Mouse (Mus musculus) hindbrain, postnatal 0 days (tissue): ENCODE data around the gene Mre11a. TPM values are rescaled to one million over a fixed set of nuclear protein-coding genes. Genes with fewer than 3 reads are reported as not detected.

Source experiments
- ATAC-seq: fragments of 200-750 bp; cut with Nextera tagmentation; 2 replicates; pipeline ENCODE4 v1.8.0; 2017; ENCODE audit warnings: mild to moderate bottlenecking, moderate TSS enrichment, moderate library complexity
- DNase-seq: peaks from one replicate; pipeline ENCODE4 v3.0.0-alpha.2; 2015; ENCODE audit warnings: low spot score
- H3K27ac ChIP-seq: fragments of 300-500 bp; sonication (generic); 2 replicates; pipeline ENCODE4 v1.5.1; 2014; ENCODE audit warnings: mild to moderate bottlenecking
- H3K27me3 ChIP-seq: fragments of 300-500 bp; sonication (generic); 2 replicates; pipeline ENCODE4 v1.6.1; 2014; ENCODE audit warnings: low read length, mixed read lengths; ENCODE audit not compliant: insufficient read depth
- H3K36me3 ChIP-seq: fragments of 300-500 bp; sonication (generic); 2 replicates; pipeline ENCODE4 v1.6.1; 2014; ENCODE audit warnings: low read length, mixed read lengths; ENCODE audit not compliant: insufficient read depth
- H3K4me1 ChIP-seq: fragments of 300-500 bp; sonication (generic); 2 replicates; pipeline ENCODE4 v1.6.1; 2014; ENCODE audit warnings: antibody characterized with exemption, low read length, mixed read lengths; ENCODE audit not compliant: insufficient read depth
- H3K4me2 ChIP-seq: fragments of 300-500 bp; sonication (generic); 2 replicates; pipeline ENCODE4 v1.6.1; 2014; ENCODE audit warnings: low read depth, mild to moderate bottlenecking, low read length, moderate library complexity, mixed read lengths
- H3K4me3 ChIP-seq: fragments of 300-500 bp; sonication (generic); 2 replicates; pipeline ENCODE4 v1.5.1; 2014; ENCODE audit warnings: low read length
- H3K9ac ChIP-seq: fragments of 300-500 bp; sonication (generic); replicated peaks from 2 replicates; pipeline ENCODE4 v1.6.1; 2014; ENCODE audit warnings: mild to moderate bottlenecking, low read length, moderate library complexity, mixed read lengths
- H3K9me3 ChIP-seq: fragments of 300-500 bp; sonication (generic); 2 replicates; pipeline ENCODE4 v1.6.1; 2016; ENCODE audit warnings: low read length, mixed read lengths
- CTCF ChIP-seq: IDR thresholded peaks from 2 replicates; pipeline ENCODE4 v1.5.1; 2016; ENCODE audit warnings: antibody characterized with exemption, control low read depth, low read depth
- WGBS: fragments of 180-500 bp; shearing (Covaris S2); extraction: QIAGEN DNeasy Blood & Tissue Kit; methylation state at CpG from one replicate; pipeline ENCODE4 v1.1.7; 2014; 5-methylcytosine and 5-hydroxymethylcytosine counted together
- polyA plus RNA-seq: library from polyadenylated mRNA; unstranded; fragments of >200 nt; fragmentation: Nextera tagmentation; extraction: Ambion mirVana; gene quantifications from 2 replicates; pipeline ENCODE4 v1.2.1, GENCODE M21; 2015
- total RNA-seq: library from RNA; depleted of rRNA; stranded (reverse); fragments of >200 nt; gene quantifications from 2 replicates; pipeline ENCODE4 v1.2.3, GENCODE M21; 2014

The Mre11a gene
- total and polyA plus RNA-seq, 2 experiments from 2014 or later: 6.1 to 8.9 TPM

DNA sequence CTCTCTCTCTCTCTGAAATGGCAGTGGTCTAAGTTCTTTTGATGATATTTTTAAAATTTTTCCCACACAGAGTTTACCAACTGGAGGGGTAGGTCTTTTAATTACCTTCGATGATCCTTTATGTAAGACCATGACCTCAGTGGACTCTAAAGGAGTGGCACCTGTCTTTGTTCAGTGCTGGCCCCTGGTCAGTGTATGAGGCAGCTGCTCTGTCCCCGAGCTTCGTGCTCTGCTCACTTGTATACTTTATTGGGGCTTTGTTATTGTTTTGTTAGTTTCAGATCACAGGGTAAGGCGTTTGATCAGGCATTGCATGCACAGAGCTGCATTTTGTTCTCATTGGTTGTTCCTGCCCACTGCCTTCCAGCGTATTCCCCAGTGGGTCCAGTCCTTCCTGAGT is 55.5 kb downstream of the Mre11a start:
- peaks cover under 1% of the 10 kb centered on the region; the same call in 1 of the 2 replicates for H3K36me3 ChIP-seq
- H3K27me3 ChIP-seq: no peaks in the 10 kb centered on the region
- TF ChIP-seq CTCF: no peak
- H3K4me3 ChIP-seq: no peak overlapping the region
- ATAC-seq: no peak
- no peak overlapping the region for H3K27ac ChIP-seq
- 77% methylated on average over 5 of the region's 5 CpGs for WGBS
- H3K9me3 ChIP-seq: no peaks in the 10 kb centered on the region
- H3K4me1 ChIP-seq: no peaks in the 10 kb centered on the region
- no peak overlapping the region for H3K4me2 ChIP-seq
- no peak overlapping the region for H3K9ac ChIP-seq
- no peak for DNase-seq

DNA sequence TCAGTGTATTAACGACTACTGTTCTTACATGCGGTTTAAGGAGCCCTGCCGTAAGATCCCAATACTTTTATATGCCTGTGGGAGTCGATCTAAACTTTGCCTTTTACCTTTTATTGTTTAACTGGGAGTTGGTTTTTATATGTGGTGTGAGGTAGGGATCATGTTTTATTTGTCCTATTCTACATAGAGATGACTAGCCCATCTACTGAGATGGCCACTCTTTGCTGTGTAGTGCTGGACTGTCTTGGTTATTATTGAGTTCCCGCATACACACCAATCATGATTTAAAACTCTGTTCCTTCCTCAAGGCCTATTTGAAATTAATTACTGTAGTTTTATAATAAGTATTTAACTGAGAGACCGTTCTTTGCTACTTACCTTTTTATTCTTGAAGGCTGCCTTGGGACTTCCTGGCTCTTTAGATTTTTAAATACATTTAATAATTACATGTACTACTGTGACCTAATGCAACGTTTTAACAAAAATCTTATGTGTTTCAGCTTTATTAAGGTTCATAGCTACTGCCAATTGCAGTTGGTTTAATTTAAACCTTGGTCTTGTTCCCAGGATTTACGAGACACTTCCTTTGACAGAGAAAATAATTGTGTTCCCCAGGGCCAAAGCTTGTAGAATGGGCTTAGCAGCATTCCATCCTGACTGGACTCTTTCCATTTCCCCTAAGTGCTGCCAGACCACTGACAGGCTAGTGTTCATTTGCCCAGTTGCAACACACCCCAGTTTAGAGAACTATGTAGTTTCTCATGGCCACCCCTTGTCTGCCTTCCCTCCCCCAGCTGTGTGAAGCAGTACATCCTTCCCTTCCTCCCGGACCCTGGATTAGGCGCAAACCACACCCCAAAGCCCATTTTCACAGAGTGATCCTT is 57.7 kb downstream of the Mre11a start:
- Histone ChIP-seq H3K4me2 (no peak overlapping the region), H3K27me3 (no peaks in the 10 kb centered on the region), H3K9ac (no peak overlapping the region), H3K36me3 (no peaks in the 10 kb centered on the region), H3K27ac (no peak overlapping the region), H3K9me3 (no peaks in the 10 kb centered on the region), H3K4me1 (no peaks in the 10 kb centered on the region), H3K4me3 (no peak overlapping the region)
- no peak for TF ChIP-seq CTCF
- WGBS: 68% methylated on average over 10 of the region's 10 CpGs
- ATAC-seq: peak; percentile 50; the same call in 1 of the 2 replicates
- DNase-seq: peak; percentile 48

DNA sequence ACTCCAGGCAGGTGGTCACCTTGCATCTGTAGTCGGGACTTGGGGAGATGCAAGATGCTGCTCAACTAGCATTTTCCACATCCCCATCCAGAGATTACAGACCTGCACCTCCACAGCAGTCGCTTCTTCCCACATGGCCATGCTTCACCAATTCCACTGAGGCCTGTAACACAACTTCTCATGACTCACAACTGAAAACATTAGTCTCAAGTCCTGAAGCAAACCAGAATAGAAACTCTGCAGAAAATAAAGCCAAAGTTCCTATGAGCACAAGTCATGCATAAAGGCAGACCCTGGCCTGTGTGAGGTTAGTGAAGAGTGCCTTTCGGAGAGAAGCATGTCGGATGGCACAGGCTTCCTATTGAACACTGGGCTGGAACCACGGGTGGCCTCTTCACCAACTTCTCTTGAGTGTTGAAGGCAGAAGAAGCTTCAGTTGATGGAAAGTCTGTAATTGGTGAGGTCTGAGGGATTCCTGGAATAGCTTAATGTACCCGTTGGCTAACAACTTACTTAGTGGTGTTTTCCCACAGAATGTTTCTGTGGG is 58.9 kb downstream of the Mre11a start:
- H3K36me3 ChIP-seq: no peaks in the 10 kb centered on the region
- no peaks in the 10 kb centered on the region for H3K27me3 ChIP-seq
- ATAC-seq: no peak
- whole genome bisulfite sequencing: 96% methylated on average over 6 of the region's 6 CpGs
- no peak overlapping the region for H3K4me3 ChIP-seq
- H3K9me3 ChIP-seq: no peaks in the 10 kb centered on the region
- H3K9ac ChIP-seq: no peak overlapping the region
- no peak for TF ChIP-seq CTCF
- H3K4me1 ChIP-seq: no peaks in the 10 kb centered on the region
- H3K4me2 ChIP-seq: no peak overlapping the region
- H3K27ac ChIP-seq: no peak overlapping the region
- DNase-seq: no peak

DNA sequence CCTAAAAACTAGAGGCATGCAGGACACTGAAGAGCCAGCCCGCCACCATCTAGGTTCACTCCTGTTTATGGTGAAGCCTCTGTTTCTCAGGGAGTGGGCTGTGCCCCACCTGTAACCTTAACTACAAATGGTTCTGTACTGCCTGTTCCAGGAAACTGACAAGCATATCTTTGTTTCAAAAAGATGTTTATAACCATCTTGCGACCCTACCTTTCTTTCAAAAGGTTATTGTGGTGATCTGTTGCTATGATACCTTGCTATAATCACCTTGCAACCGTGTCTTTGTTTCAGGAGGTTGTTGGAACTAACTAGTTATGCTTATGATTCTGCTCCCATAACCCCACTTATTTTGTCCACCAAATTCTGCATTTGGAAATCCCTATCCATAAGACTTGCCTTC is 59.4 kb downstream of the Mre11a start:
- no peak for TF ChIP-seq CTCF
- H3K4me3 ChIP-seq: no peak overlapping the region
- no peak overlapping the region for H3K9ac ChIP-seq
- no peaks in the 10 kb centered on the region for H3K4me1 ChIP-seq
- H3K27me3 ChIP-seq: no peaks in the 10 kb centered on the region
- H3K27ac ChIP-seq: no peak overlapping the region
- H3K36me3 ChIP-seq: no peaks in the 10 kb centered on the region
- 92% methylated on average over 3 of the region's 3 CpGs for WGBS
- no peak overlapping the region for H3K4me2 ChIP-seq
- DNase-seq (no peak), ATAC-seq (no peak)
- H3K9me3 ChIP-seq: no peaks in the 10 kb centered on the region

DNA sequence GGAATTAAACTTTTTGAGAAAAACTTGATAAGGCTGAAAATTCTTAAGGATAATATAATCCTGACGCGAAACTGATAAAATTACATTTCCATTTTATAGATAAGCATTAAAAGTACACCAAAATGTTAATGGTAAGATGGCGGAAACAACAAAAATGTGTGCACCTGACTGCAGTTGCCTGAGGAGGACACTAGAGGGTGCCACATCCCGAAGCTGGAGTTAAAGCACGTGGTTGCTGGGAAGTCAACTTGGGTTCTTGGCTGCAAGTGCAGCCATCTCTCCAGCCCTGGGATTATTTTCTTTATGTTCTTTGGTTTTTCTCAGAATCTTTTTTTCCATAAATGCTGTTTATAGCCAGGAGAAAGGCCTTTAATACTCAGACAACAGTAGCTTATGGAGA is 62.0 kb downstream of the Mre11a start:
- Histone ChIP-seq H3K36me3 (no peaks in the 10 kb centered on the region), H3K4me1 (no peaks in the 10 kb centered on the region), H3K9me3 (no peaks in the 10 kb centered on the region), H3K27ac (no peak overlapping the region), H3K27me3 (no peaks in the 10 kb centered on the region), H3K9ac (no peak overlapping the region), H3K4me3 (no peak overlapping the region), H3K4me2 (no peak overlapping the region)
- ATAC-seq: no peak
- 58% methylated on average over 5 of the region's 5 CpGs for WGBS
- TF ChIP-seq CTCF: peak; percentile 57
- no peak for DNase-seq

DNA sequence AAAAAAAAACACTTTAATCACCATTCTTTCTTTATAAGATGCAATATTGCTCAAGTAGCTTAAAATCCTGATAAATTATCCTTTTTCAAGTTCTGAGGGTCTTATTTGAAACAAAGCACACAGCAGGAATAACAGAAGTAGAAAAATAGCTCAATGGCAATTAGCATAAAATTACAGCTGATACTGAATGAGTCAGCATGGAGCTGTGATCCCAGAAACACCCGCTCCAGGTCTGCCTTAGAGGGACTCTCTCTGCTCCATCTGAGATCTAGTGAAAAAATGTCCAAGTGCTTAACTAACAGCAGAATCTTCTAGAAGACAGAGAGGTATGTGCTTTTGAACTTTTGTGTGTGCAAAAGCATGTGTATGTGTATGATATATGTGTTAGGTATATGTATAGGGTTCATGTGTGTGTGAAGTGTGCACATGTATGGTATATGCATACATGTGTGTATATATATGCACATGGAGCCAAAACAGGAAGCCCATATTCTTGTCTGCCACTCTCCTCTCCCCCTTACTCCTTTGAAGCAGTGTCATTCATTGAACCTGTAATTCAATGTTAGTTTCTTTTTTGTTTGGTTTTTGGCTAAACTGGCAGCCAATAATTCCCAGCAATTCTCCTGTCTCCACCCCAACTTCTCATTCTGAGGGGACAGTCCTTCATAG is 63.9 kb downstream of the Mre11a start:
- Histone ChIP-seq H3K27me3 (no peaks in the 10 kb centered on the region), H3K4me3 (no peak overlapping the region), H3K9me3 (no peaks in the 10 kb centered on the region), H3K9ac (no peak overlapping the region), H3K27ac (no peak overlapping the region), H3K4me1 (no peaks in the 10 kb centered on the region), H3K36me3 (no peaks in the 10 kb centered on the region), H3K4me2 (no peak overlapping the region)
- WGBS: 48% methylated on average over 1 of the region's 1 CpGs
- TF ChIP-seq CTCF: no peak
- no peak for ATAC-seq
- DNase-seq: no peak

DNA sequence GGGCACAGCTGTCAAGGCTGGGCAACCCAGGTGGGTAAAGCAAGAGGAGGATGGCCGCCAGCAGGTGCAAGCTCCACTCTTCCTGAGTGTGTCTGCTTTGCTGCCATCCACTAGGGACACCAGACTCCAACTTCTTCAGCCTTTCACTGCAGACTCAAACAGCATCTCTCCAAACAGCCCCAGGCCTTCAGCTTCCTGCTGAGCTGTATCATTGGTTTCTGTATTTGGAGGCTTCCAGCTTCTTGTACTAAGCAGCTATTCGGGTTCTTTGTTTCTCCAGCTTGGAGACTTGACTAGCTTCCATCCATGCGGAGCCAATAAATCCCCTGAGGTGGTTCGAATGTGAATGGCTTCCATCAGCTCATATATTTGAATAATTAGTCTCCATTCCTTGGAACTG is 70.1 kb downstream of the Mre11a start:
- H3K4me1 ChIP-seq: no peaks in the 10 kb centered on the region; the same call in 1 of the 2 replicates
- H3K36me3 ChIP-seq: no peaks in the 10 kb centered on the region
- H3K9ac ChIP-seq: no peak overlapping the region
- no peak overlapping the region for H3K4me2 ChIP-seq
- H3K4me3 ChIP-seq: no peak overlapping the region
- H3K9me3 ChIP-seq: no peaks in the 10 kb centered on the region
- no peak overlapping the region for H3K27ac ChIP-seq
- WGBS: 51% methylated on average over 4 of the region's 4 CpGs
- TF ChIP-seq CTCF: peak; percentile 50
- H3K27me3 ChIP-seq: peaks cover 3% of the 10 kb centered on the region; the same call in 1 of the 2 replicates
- DNase-seq: peak; percentile 46
- ATAC-seq: peak; percentile 55; the same call in 1 of the 2 replicates
